Mouse (Mus musculus): ENCODE results near the gene Glt1d1. TPM values are rescaled to one million over a fixed set of nuclear protein-coding genes. Genes with fewer than 3 reads are reported as not detected.

Glt1d1 gene
- total and polyA plus RNA-seq, 3 experiments: 0.19 TPM; not detected in 2

- Histone ChIP-seq H3K4me3 (ENCODE audit: control insufficient read depth in 1 of 2, insufficient read depth in 1 of 2, low read depth in 2 of 2, low read length in 2 of 2) (no peak overlapping the region), H3K9ac (ENCODE audit: control insufficient read depth, low read depth, low read length, poor library complexity, severe bottlenecking) (no peak overlapping the region), H3K27me3 (ENCODE audit: control insufficient read depth in 1 of 2, insufficient read depth in 2 of 2, low read length in 2 of 2) (no peaks in the 10 kb centered on the region), H3K4me1 (ENCODE audit: control insufficient read depth in 1 of 2, insufficient read depth in 2 of 2, low read length in 2 of 2) (no peaks in the 10 kb centered on the region), H3K36me3 (ENCODE audit: control insufficient read depth in 1 of 2, insufficient read depth in 2 of 2, low read length in 2 of 2) (no peaks in the 10 kb centered on the region), H3K27ac (ENCODE audit: control insufficient read depth, low read depth, low read length) (no peak overlapping the region), H3K79me2 (ENCODE audit: control insufficient read depth, insufficient read depth, low read length, poor library complexity) (no peaks in the 10 kb centered on the region), H3K9me3 (replicated peaks; ENCODE audit: insufficient read depth, low read length) (no peaks in the 10 kb centered on the region)
- no peak for DNase-seq (ENCODE audit: low read depth, low spot score)
- TF ChIP-seq RAD21 (IDR thresholded peaks at IDR 0.05; ENCODE audit: low read depth, low read length): no peak
Measured at GRCm38 (mm10) chr5:127695898-127696297, 63.8 kb downstream of the Glt1d1 start.

- Histone ChIP-seq H3K36me3 (ENCODE audit: control insufficient read depth in 1 of 2, insufficient read depth in 2 of 2, low read length in 2 of 2) (no peaks in the 10 kb centered on the region), H3K9ac (ENCODE audit: control insufficient read depth, low read depth, low read length, poor library complexity, severe bottlenecking) (no peak overlapping the region), H3K27ac (ENCODE audit: control insufficient read depth, low read depth, low read length) (no peak overlapping the region), H3K4me1 (ENCODE audit: control insufficient read depth in 1 of 2, insufficient read depth in 2 of 2, low read length in 2 of 2) (no peaks in the 10 kb centered on the region), H3K9me3 (replicated peaks; ENCODE audit: insufficient read depth, low read length) (no peaks in the 10 kb centered on the region), H3K79me2 (ENCODE audit: control insufficient read depth, insufficient read depth, low read length, poor library complexity) (no peaks in the 10 kb centered on the region), H3K27me3 (ENCODE audit: control insufficient read depth in 1 of 2, insufficient read depth in 2 of 2, low read length in 2 of 2) (no peaks in the 10 kb centered on the region), H3K4me3 (ENCODE audit: control insufficient read depth in 1 of 2, insufficient read depth in 1 of 2, low read depth in 2 of 2, low read length in 2 of 2) (no peak overlapping the region)
- TF ChIP-seq ETS1 (IDR thresholded peaks at IDR 0.05; ENCODE audit: low read depth, low read length) (no peak), MAFK (IDR thresholded peaks at IDR 0.05; ENCODE audit: borderline replicate concordance, low read depth, low read length) (0 out of 2 replicates have a peak, but pooled peaks have one; percentile 39), RCOR1 (IDR thresholded peaks at IDR 0.05; ENCODE audit: low read depth, low read length) (no peak), CTCF (IDR thresholded peaks at IDR 0.05 in 2 of 3, conservative IDR thresholded peaks at IDR 0.05 in 1 of 3; ENCODE audit: control insufficient read depth in 1 of 3, insufficient read depth in 1 of 3, low read depth in 2 of 3, low read length in 3 of 3, poor library complexity in 1 of 3, severe bottlenecking in 1 of 3) (no peak), EP300 (IDR thresholded peaks at IDR 0.05; ENCODE audit: low read depth in 1 of 2, low read length in 2 of 2) (no peak)
- no peak for DNase-seq (ENCODE audit: low read depth, low spot score)
Measured at GRCm38 (mm10) chr5:127696602-127697001, 64.5 kb downstream of the Glt1d1 start.

- no peaks in the 10 kb centered on the region for H3K79me2 ChIP-seq (ENCODE audit: control insufficient read depth, insufficient read depth, low read length, poor library complexity)
- TF ChIP-seq MXI1 (IDR thresholded peaks at IDR 0.05; ENCODE audit: low read depth, low read length) (no peak), GABPA (IDR thresholded peaks at IDR 0.05; ENCODE audit: low read depth, low read length) (no peak), GATA1 (IDR thresholded peaks at IDR 0.05; ENCODE audit: low read depth, low read length) (no peak), USF2 (IDR thresholded peaks at IDR 0.05; ENCODE audit: borderline replicate concordance in 1 of 2, insufficient read depth in 1 of 2, low read depth in 1 of 2, low read length in 2 of 2) (no peak), RAD21 (IDR thresholded peaks at IDR 0.05; ENCODE audit: low read depth, low read length) (no peak), POLR2A (IDR thresholded peaks at IDR 0.05; ENCODE audit: control insufficient read depth in 1 of 2, insufficient read depth in 1 of 2, low read depth in 1 of 2, low read length in 2 of 2, poor library complexity in 1 of 2) (no peak), POLR2AphosphoS2 (IDR thresholded peaks at IDR 0.05; ENCODE audit: low read length) (no peak), TCF12 (IDR thresholded peaks at IDR 0.05; ENCODE audit: low read depth, low read length) (no peak), TAL1 (IDR thresholded peaks at IDR 0.05; ENCODE audit: low read length) (no peak), ETS1 (IDR thresholded peaks at IDR 0.05; ENCODE audit: low read depth, low read length) (no peak), MAZ (IDR thresholded peaks at IDR 0.05; ENCODE audit: low read depth, low read length) (no peak), BHLHE40 (IDR thresholded peaks at IDR 0.05; ENCODE audit: borderline replicate concordance, low read depth, low read length) (no peak), USF1 (IDR thresholded peaks at IDR 0.05; ENCODE audit: low read depth, low read length) (no peak), MYC (IDR thresholded peaks at IDR 0.05; ENCODE audit: low read depth, low read length) (no peak)
- no peaks in the 10 kb centered on the region for H3K4me1 ChIP-seq (ENCODE audit: control insufficient read depth in 1 of 2, insufficient read depth in 2 of 2, low read length in 2 of 2)
- DNase-seq (ENCODE audit: low read depth, low spot score): no peak
- no peak overlapping the region for H3K9ac ChIP-seq (ENCODE audit: control insufficient read depth, low read depth, low read length, poor library complexity, severe bottlenecking)
- H3K27ac ChIP-seq (ENCODE audit: control insufficient read depth, low read depth, low read length): no peak overlapping the region
- no peaks in the 10 kb centered on the region for H3K27me3 ChIP-seq (ENCODE audit: control insufficient read depth in 1 of 2, insufficient read depth in 2 of 2, low read length in 2 of 2)
- H3K9me3 ChIP-seq (replicated peaks; ENCODE audit: insufficient read depth, low read length): no peaks in the 10 kb centered on the region
- no peak overlapping the region for H3K4me3 ChIP-seq (ENCODE audit: control insufficient read depth in 1 of 2, insufficient read depth in 1 of 2, low read depth in 2 of 2, low read length in 2 of 2)
- H3K36me3 ChIP-seq (ENCODE audit: control insufficient read depth in 1 of 2, insufficient read depth in 2 of 2, low read length in 2 of 2): no peaks in the 10 kb centered on the region
Measured at GRCm38 (mm10) chr5:127698525-127698924, 66.5 kb downstream of the Glt1d1 start.

All from MEL (cell line).